8 mouse cellular contexts compared by ENCODE assay signal in the genomic region with DNA sequence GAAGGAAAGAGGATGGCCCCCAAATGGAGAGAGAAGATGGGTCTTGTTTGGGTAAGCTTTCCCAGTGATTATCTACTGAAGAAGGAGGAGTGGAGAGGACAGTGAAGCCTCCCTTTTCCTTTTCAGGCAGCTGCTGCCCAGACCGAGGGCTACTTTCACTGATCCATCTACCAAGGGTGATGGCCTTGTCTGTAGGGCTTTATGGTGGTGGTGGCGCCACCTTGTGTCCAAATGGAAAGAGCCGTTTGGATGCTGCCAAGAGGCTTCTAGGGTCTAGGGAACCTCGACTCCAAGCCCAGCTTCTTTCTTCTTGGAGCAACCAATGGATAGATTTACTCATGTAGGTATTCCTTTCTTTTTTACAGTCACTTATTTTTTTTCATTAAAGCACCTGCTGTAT. TPM values are rescaled to one million over a fixed set of nuclear protein-coding genes. Genes with fewer than 3 reads are reported as not detected.
DNase-seq lines count a peak whose midpoint lies in the region; ATAC-seq and TF ChIP-seq lines count a peak whose summit lies in the region.

No protein-coding gene starts in this region.

- no peak for TF ChIP-seq POLR2A in bone marrow, adult 2 months (IDR thresholded peaks at IDR 0.05; ENCODE audit: borderline replicate concordance, control insufficient read depth, low read depth, low read length)

- H3K4me1 ChIP-seq in heart, postnatal 0 days (ENCODE audit: control insufficient read depth, insufficient read depth): no peaks in the 10 kb centered on the region
- no peaks in the 10 kb centered on the region for H3K4me1 ChIP-seq in heart, embryonic 12.5 days (replicated peaks)
- no peaks in the 10 kb centered on the region for H3K4me1 ChIP-seq in bone marrow, adult 2 months (ENCODE audit: control insufficient read depth, insufficient read depth, low read length)
- no peaks in the 10 kb centered on the region for H3K4me1 ChIP-seq in embryonic facial prominence, embryonic 10.5 days
- no peaks in the 10 kb centered on the region for H3K4me1 ChIP-seq in kidney, postnatal 0 days (replicated peaks; ENCODE audit: insufficient read depth, low read length)

- no peak for ATAC-seq in heart, postnatal 0 days (ENCODE audit: insufficient read depth, low read depth)
- ATAC-seq in heart, embryonic 12.5 days (ENCODE audit: insufficient number of reproducible peaks, low FRiP score): no peak
- no peak for ATAC-seq in kidney, postnatal 0 days (replicated peaks; ENCODE audit: low FRiP score, low read depth)

- H3K4me2 ChIP-seq in heart, postnatal 0 days (ENCODE audit: low read depth, low read length): no peak overlapping the region
- H3K4me2 ChIP-seq in heart, embryonic 12.5 days: no peak overlapping the region
- no peak overlapping the region for H3K4me2 ChIP-seq in kidney, postnatal 0 days (ENCODE audit: low read length)

- H3K36me3 ChIP-seq in heart, postnatal 0 days (replicated peaks; ENCODE audit: control insufficient read depth, insufficient read depth, low read length): no peaks in the 10 kb centered on the region
- H3K36me3 ChIP-seq in heart, embryonic 12.5 days: no peaks in the 10 kb centered on the region
- H3K36me3 ChIP-seq in embryonic facial prominence, embryonic 10.5 days (replicated peaks): no peaks in the 10 kb centered on the region
- H3K36me3 ChIP-seq in kidney, postnatal 0 days (ENCODE audit: insufficient read depth, low read length): no peaks in the 10 kb centered on the region

- no peaks in the 10 kb centered on the region for H3K9me3 ChIP-seq in heart, postnatal 0 days (replicated peaks; ENCODE audit: control insufficient read depth, low read length)
- H3K9me3 ChIP-seq in heart, embryonic 12.5 days (replicated peaks): no peaks in the 10 kb centered on the region
- H3K9me3 ChIP-seq in embryonic facial prominence, embryonic 10.5 days: no peaks in the 10 kb centered on the region
- no peaks in the 10 kb centered on the region for H3K9me3 ChIP-seq in kidney, postnatal 0 days (replicated peaks; ENCODE audit: low read length)

- H3K9ac ChIP-seq in heart, postnatal 0 days (replicated peaks; ENCODE audit: low read depth, low read length): no peak overlapping the region
- H3K9ac ChIP-seq in heart, embryonic 12.5 days: no peak overlapping the region
- no peak overlapping the region for H3K9ac ChIP-seq in kidney, postnatal 0 days (ENCODE audit: low read depth, low read length)

- H3K27ac ChIP-seq in heart, postnatal 0 days (ENCODE audit: low read depth): no peak overlapping the region
- H3K27ac ChIP-seq in heart, embryonic 12.5 days (ENCODE audit: poor library complexity, severe bottlenecking): no peak overlapping the region
- H3K27ac ChIP-seq in bone marrow, adult 2 months (ENCODE audit: control insufficient read depth, insufficient read depth, low read depth, low read length, poor library complexity): no peak overlapping the region
- H3K27ac ChIP-seq in embryonic facial prominence, embryonic 10.5 days (replicated peaks): no peak overlapping the region
- no peak overlapping the region for H3K27ac ChIP-seq in kidney, postnatal 0 days

- no peak for DNase-seq in heart, postnatal 0 days (ENCODE audit: low spot score)
- DNase-seq in B cell, adult 2 months: peak; percentile 21 to 34
- peak; percentile 69 for DNase-seq in embryonic facial prominence, embryonic 10.5 days (ENCODE audit: low spot score)
- peak; percentile 62 for DNase-seq in kidney, postnatal 0 days (ENCODE audit: low spot score)
- peak; percentile 47 for DNase-seq in lung, postnatal 10 days
- peak; percentile 55 for DNase-seq in telencephalon, adult 2 months (ENCODE audit: low read depth, low spot score)

- no peak overlapping the region for H3K4me3 ChIP-seq in heart, postnatal 0 days (ENCODE audit: low read depth, low read length)
- H3K4me3 ChIP-seq in heart, embryonic 12.5 days: no peak overlapping the region
- no peak overlapping the region for H3K4me3 ChIP-seq in bone marrow, adult 2 months (replicated peaks; ENCODE audit: control insufficient read depth, low read depth, low read length)
- no peak overlapping the region for H3K4me3 ChIP-seq in embryonic facial prominence, embryonic 10.5 days
- no peak overlapping the region for H3K4me3 ChIP-seq in kidney, postnatal 0 days (replicated peaks; ENCODE audit: low read depth, low read length)

- peak; percentile 68 for TF ChIP-seq CTCF in heart, postnatal 0 days (IDR thresholded peaks at IDR 0.05; ENCODE audit: low read depth)
- peak; percentile 46; the same call in 1 of the 2 replicates for TF ChIP-seq CTCF in bone marrow, adult 2 months (IDR thresholded peaks at IDR 0.05; ENCODE audit: control insufficient read depth, insufficient read depth, low read length)
- TF ChIP-seq CTCF in kidney, postnatal 0 days (IDR thresholded peaks at IDR 0.05; ENCODE audit: low read depth): peak; percentile 85

- no peaks in the 10 kb centered on the region for H3K27me3 ChIP-seq in heart, postnatal 0 days (ENCODE audit: control insufficient read depth, insufficient read depth, low read length)
- H3K27me3 ChIP-seq in heart, embryonic 12.5 days (replicated peaks): peaks cover 27% of the 10 kb centered on the region
- H3K27me3 ChIP-seq in embryonic facial prominence, embryonic 10.5 days (replicated peaks; ENCODE audit: low read depth, poor library complexity, severe bottlenecking): 0 out of 2 replicates have a peak, but pooled peaks cover 3% of the 10 kb centered on the region
- no peaks in the 10 kb centered on the region for H3K27me3 ChIP-seq in kidney, postnatal 0 days (ENCODE audit: insufficient read depth, low read length)

- WGBS in heart, postnatal 0 days: 4% methylated on average over 4 of the region's 4 CpGs
- WGBS in heart, embryonic 12.5 days: 11% methylated on average over 4 of the region's 4 CpGs
- WGBS in bone marrow, adult 2 months: 3% methylated on average over 4 of the region's 4 CpGs
- WGBS in embryonic facial prominence, embryonic 10.5 days: 14% methylated on average over 4 of the region's 4 CpGs
- 6% methylated on average over 4 of the region's 4 CpGs for WGBS in kidney, postnatal 0 days

- no peak for TF ChIP-seq EP300 in heart, postnatal 0 days (IDR thresholded peaks at IDR 0.05; ENCODE audit: low read depth)

RNA-seq across cellular contexts. Expression of gene Atp2b2, which starts 29.2 kb away (rescaled TPM):
- 0.08 TPM in 1 of 2 replicates, not detected in the other for total RNA-seq in heart, postnatal 0 days (2014; rRNA removed; ENCODE audit: low replicate concordance)
- 0.03 and 0.07 TPM in 2 replicates for polyA plus RNA-seq in heart, postnatal 0 days (2015; fragmentation: Nextera tagmentation; extraction: Ambion mirVana)
- 0.03 and 0.10 TPM in 2 replicates for polyA plus RNA-seq in heart, embryonic 12.5 days (2016; fragmentation: Nextera tagmentation; extraction: Ambion mirVana)
- 0.23 and 0.92 TPM in 2 replicates for polyA plus RNA-seq in bone marrow, adult 2 months (2011; ENCODE audit: insufficient read depth, insufficient read length, low replicate concordance, missing spikeins)
- 0.92 and 1.1 TPM in 2 replicates for polyA plus RNA-seq in embryonic facial prominence, embryonic 10.5 days (2016; fragmentation: Nextera tagmentation; extraction: Ambion mirVana)
- 0.12 and 0.13 TPM in 2 replicates for polyA plus RNA-seq in kidney, postnatal 0 days (2015; fragmentation: Nextera tagmentation; extraction: Ambion mirVana)

RNA-seq across cellular contexts. Expression of gene Slc6a11, which starts 59.5 kb away (rescaled TPM):
- total RNA-seq in heart, postnatal 0 days (2014; rRNA removed; ENCODE audit: low replicate concordance): not detected in 2 replicates
- polyA plus RNA-seq in heart, postnatal 0 days (2015; fragmentation: Nextera tagmentation; extraction: Ambion mirVana): not detected in 2 replicates
- polyA plus RNA-seq in heart, embryonic 12.5 days (2016; fragmentation: Nextera tagmentation; extraction: Ambion mirVana): not detected in 2 replicates
- polyA plus RNA-seq in bone marrow, adult 2 months (2011; ENCODE audit: insufficient read depth, insufficient read length, low replicate concordance, missing spikeins): not detected in 2 replicates
- 0.20 and 0.42 TPM in 2 replicates for polyA plus RNA-seq in embryonic facial prominence, embryonic 10.5 days (2016; fragmentation: Nextera tagmentation; extraction: Ambion mirVana)
- polyA plus RNA-seq in kidney, postnatal 0 days (2015; fragmentation: Nextera tagmentation; extraction: Ambion mirVana): 0.04 and 0.13 TPM in 2 replicates
